Mouse (Mus musculus) left cerebral cortex, adult 11 months (tissue): ENCODE measurements around the gene Naif1.

Source experiments
- DNase-seq: peaks from one replicate; pipeline ENCODE4 v3.0.0; 2022; ENCODE audit warnings: low spot score

Gene Naif1

GRCm38 (mm10) chr2:32501754-32502324, 51.6 kb downstream of the Naif1 start:
- no peak for DNase-seq

GRCm38 (mm10) chr2:32502843-32503242, 52.6 kb downstream of the Naif1 start:
- no peak for DNase-seq

DNA sequence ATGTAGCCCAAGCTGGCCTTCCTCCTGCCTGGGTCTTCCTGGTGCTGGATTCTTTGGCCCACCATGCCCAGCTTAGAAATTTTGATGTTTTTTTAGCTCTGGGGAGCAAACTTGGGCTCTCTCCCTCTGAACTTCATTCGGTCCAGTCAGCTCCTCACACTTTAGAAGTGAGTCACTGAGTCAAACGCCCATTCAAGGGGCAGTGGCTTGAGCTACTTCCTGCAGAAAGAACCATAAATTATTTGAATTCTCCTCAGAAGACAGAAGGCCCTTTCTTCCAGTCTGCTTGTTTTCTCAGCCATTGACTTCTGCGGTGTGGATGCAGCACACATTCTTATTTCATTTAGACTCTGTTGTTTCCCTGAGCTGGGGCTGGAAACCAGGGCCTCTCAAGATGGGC, 53.3 kb downstream of the Naif1 start:
- no peak for DNase-seq

- no peak for DNase-seq
Measured at GRCm38 (mm10) chr2:32505536-32505935, 55.3 kb downstream of the Naif1 start.
